Mouse (Mus musculus) forebrain, embryonic 13.5 days (tissue): Measurements from ENCODE around the gene 2810004N23Rik. TPM values are rescaled to one million over a fixed set of nuclear protein-coding genes. Genes with fewer than 3 reads are reported as not detected.

Source experiments
- ATAC-seq: fragments of 200-750 bp; cut with Nextera tagmentation; 2 replicates; pipeline ENCODE4 v1.8.0; 2017
- H3K27ac ChIP-seq: fragments of 300-500 bp; sonication (generic); 2 replicates; pipeline ENCODE4 v1.5.1; 2015; ENCODE audit warnings: inconsistent platforms, mild to moderate bottlenecking, moderate library complexity
- H3K27me3 ChIP-seq: fragments of 300-500 bp; sonication (generic); 2 replicates; pipeline ENCODE4 v1.6.1; 2015; ENCODE audit warnings: mild to moderate bottlenecking, inconsistent platforms
- H3K36me3 ChIP-seq: fragments of 300-500 bp; sonication (generic); 2 replicates; pipeline ENCODE4 v1.6.1; 2015; ENCODE audit warnings: mild to moderate bottlenecking, inconsistent platforms; ENCODE audit not compliant: poor library complexity, severe bottlenecking
- H3K4me1 ChIP-seq: fragments of 300-500 bp; sonication (generic); 2 replicates; pipeline ENCODE4 v1.6.1; 2015; ENCODE audit warnings: inconsistent platforms
- H3K4me2 ChIP-seq: fragments of 300-500 bp; sonication (generic); 2 replicates; pipeline ENCODE4 v1.6.1; 2015; ENCODE audit warnings: inconsistent platforms, mild to moderate bottlenecking, moderate library complexity
- H3K4me3 ChIP-seq: fragments of 300-500 bp; sonication (generic); 2 replicates; pipeline ENCODE4 v1.5.1; 2015; ENCODE audit warnings: mild to moderate bottlenecking, inconsistent platforms
- H3K9ac ChIP-seq: fragments of 300-500 bp; sonication (generic); 2 replicates; pipeline ENCODE4 v1.6.1; 2015; ENCODE audit warnings: mild to moderate bottlenecking, inconsistent platforms
- H3K9me3 ChIP-seq: fragments of 300-500 bp; sonication (generic); replicated peaks from 2 replicates; pipeline ENCODE4 v1.6.1; 2016; ENCODE audit warnings: inconsistent platforms
- whole genome bisulfite sequencing: fragments of 180-500 bp; shearing (Covaris S2); methylation state at CpG from one replicate; pipeline ENCODE4 v1.1.7; 2015; 5-methylcytosine and 5-hydroxymethylcytosine counted together
- polyA plus RNA-seq: library from polyadenylated mRNA; unstranded; fragments of >200 nt; fragmentation: Nextera tagmentation; extraction: Ambion mirVana; gene quantifications from 2 replicates; pipeline ENCODE4 v1.2.1, GENCODE M21; 2015

2810004N23Rik gene
- polyA plus RNA-seq, result 48.0 and 48.3 TPM in 2 replicates

DNA sequence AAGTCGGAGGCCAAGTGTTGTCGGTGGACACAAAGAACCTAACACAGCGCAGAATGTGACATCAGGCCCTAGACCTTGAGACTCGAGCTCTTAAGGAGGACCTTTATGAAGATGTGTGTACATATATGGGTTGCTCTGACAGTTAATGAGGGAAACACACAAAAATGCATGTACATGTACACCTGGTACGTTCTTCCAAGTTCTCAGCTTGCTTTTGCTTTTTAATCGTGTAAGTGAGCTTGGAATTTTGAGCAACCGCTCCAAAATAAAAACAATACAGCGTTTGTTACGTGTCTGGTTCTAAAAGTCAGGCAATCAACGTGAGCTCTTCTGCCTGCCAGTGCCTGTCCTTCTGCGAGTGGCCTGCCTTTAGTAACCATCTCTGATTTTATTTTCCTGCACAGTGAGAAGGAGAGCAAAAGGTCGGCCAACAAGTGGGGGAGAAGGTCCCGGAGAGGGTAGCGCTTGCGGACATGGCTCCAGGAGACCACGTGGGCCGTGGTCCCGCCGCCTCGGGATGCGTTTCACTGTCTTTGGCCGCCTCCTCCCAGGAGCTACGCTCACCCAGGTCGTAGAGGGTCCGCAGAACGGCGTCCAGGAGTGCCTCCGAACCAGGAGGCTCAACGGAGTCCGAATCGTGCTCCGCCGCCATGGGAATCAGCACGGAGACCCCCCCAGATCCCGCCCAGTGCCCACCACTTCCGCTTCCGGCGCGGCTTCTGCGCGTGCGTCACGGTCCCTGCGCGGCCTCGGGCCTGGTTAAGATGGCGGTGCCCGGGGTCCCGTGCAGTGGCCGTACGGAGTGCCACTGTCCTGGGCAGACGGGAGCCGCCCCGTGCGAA, at the start of gene 2810004N23Rik, which contains the start of gene Gnpat:
Gene 2810004N23Rik, minus strand, starts transcription at position 800 of the 842 bp plus-strand sequence.
Gene Gnpat, plus strand, starts transcription at position 713 of the 842 bp plus-strand sequence.
- peak within 1 kb of the TSS; percentile 97 for H3K4me3 ChIP-seq
- H3K9me3 ChIP-seq, result no peaks in the 10 kb centered on the region
- peak within 1 kb of the TSS; percentile 88 for H3K27ac ChIP-seq
- H3K4me1 ChIP-seq, result peaks cover 22% of the 10 kb centered on the region
- H3K27me3 ChIP-seq, result no peaks in the 10 kb centered on the region
- H3K4me2 ChIP-seq, result peak within 1 kb of the TSS; percentile 84
- H3K9ac ChIP-seq, result peak within 1 kb of the TSS; percentile 96
- peaks cover 43% of the 10 kb centered on the region for H3K36me3 ChIP-seq
- ATAC-seq, result peak; percentile 99
- 1% methylated on average over 55 of the region's 55 CpGs for WGBS

- H3K27ac ChIP-seq, result no peak overlapping the region
- no peaks in the 10 kb centered on the region for H3K27me3 ChIP-seq
- H3K4me1 ChIP-seq, result no peaks in the 10 kb centered on the region
- no peak overlapping the region for H3K9ac ChIP-seq
- H3K36me3 ChIP-seq, result peaks cover 83% of the 10 kb centered on the region
- 89% methylated on average over 17 of the region's 17 CpGs for WGBS
- no peak overlapping the region for H3K4me3 ChIP-seq
- H3K4me2 ChIP-seq, result no peak overlapping the region
- ATAC-seq, result no peak
- no peaks in the 10 kb centered on the region for H3K9me3 ChIP-seq
Measured at GRCm38 (mm10) chr8:124911938-124912872, 49.3 kb upstream of the 2810004N23Rik start.

DNA sequence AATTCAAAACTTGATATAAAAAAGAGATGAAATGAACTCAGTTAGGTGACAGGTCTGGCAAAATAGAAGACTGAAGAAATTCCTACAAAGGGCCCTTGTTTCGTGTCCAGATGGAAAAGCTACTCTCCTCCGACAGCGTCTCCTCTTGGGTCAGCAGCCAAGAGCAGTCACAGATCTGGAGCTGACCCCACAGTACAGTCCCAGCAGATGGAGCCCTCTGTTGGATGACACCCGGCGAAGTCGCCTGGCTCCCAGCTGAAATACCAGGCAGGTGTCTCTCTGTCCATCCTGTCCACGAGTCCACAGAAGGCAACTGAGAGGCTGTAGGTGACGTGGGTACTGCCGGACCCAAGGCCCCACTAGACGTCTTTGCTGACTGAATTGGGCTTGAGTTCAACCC, 47.4 kb upstream of the 2810004N23Rik start:
- no peaks in the 10 kb centered on the region for H3K27me3 ChIP-seq
- no peak overlapping the region for H3K4me3 ChIP-seq
- WGBS, result 89% methylated on average over 10 of the region's 10 CpGs
- no peak for ATAC-seq
- peaks cover 99% of the 10 kb centered on the region for H3K36me3 ChIP-seq
- no peak overlapping the region for H3K9ac ChIP-seq
- H3K4me1 ChIP-seq, result peaks cover 3% of the 10 kb centered on the region; the same call in 1 of the 2 replicates
- H3K27ac ChIP-seq, result no peak overlapping the region
- no peaks in the 10 kb centered on the region for H3K9me3 ChIP-seq
- no peak overlapping the region for H3K4me2 ChIP-seq

DNA sequence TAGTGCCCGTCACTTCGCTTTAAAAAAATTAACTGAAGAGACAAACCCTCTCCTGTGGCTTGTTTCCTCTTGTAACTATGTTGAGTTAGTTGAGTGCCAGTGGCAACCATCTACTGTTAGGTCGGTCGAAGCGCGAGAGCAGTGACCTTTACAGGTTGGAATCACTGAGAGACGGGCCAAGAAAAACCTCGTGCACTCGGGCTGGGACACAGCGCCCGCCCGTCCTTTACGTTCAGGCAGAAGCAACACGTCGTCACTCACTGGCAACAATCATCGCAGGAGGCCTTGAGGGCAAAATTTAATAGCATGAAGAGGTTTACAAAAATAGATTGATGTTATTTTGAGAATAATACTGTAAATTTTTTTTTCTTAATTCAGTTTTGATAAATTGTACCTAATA, 47.0 kb upstream of the 2810004N23Rik start:
- Histone ChIP-seq H3K4me2 (no peak overlapping the region), H3K27me3 (no peaks in the 10 kb centered on the region), H3K9ac (no peak overlapping the region), H3K36me3 (peaks cover 97% of the 10 kb centered on the region), H3K4me3 (no peak overlapping the region), H3K27ac (no peak overlapping the region), H3K4me1 (peaks cover 3% of the 10 kb centered on the region; the same call in 1 of the 2 replicates), H3K9me3 (no peaks in the 10 kb centered on the region)
- 95% methylated on average over 16 of the region's 16 CpGs for WGBS
- no peak for ATAC-seq

- no peak for ATAC-seq
- Histone ChIP-seq H3K9me3 (no peaks in the 10 kb centered on the region), H3K4me3 (no peak overlapping the region), H3K4me2 (no peak overlapping the region), H3K27me3 (no peaks in the 10 kb centered on the region), H3K4me1 (peaks cover 3% of the 10 kb centered on the region; the same call in 1 of the 2 replicates), H3K9ac (no peak overlapping the region), H3K36me3 (peaks cover 89% of the 10 kb centered on the region), H3K27ac (no peak overlapping the region)
- 89% methylated on average over 2 of the region's 2 CpGs for WGBS
Measured at GRCm38 (mm10) chr8:124905482-124905881, 42.6 kb upstream of the 2810004N23Rik start.

GRCm38 (mm10) chr8:124903198-124903597, 40.3 kb upstream of the 2810004N23Rik start:
- peaks cover 80% of the 10 kb centered on the region for H3K36me3 ChIP-seq
- H3K27me3 ChIP-seq, result no peaks in the 10 kb centered on the region
- H3K4me3 ChIP-seq, result no peak overlapping the region
- no peaks in the 10 kb centered on the region for H3K9me3 ChIP-seq
- H3K4me2 ChIP-seq, result no peak overlapping the region
- 90% methylated on average over 15 of the region's 15 CpGs for WGBS
- no peak overlapping the region for H3K9ac ChIP-seq
- no peak for ATAC-seq
- no peak overlapping the region for H3K27ac ChIP-seq
- peaks cover 15% of the 10 kb centered on the region for H3K4me1 ChIP-seq

GRCm38 (mm10) chr8:124898251-124898905, 35.5 kb upstream of the 2810004N23Rik start:
- no peaks in the 10 kb centered on the region for H3K9me3 ChIP-seq
- no peaks in the 10 kb centered on the region for H3K27me3 ChIP-seq
- H3K9ac ChIP-seq, result peak overlapping the region; percentile 89
- ATAC-seq, result peak; percentile 3; the same call in 1 of the 2 replicates
- WGBS, result 8% methylated on average over 31 of the region's 31 CpGs
- H3K27ac ChIP-seq, result peak overlapping the region; percentile 63
- H3K4me2 ChIP-seq, result peak overlapping the region; percentile 99
- peaks cover 64% of the 10 kb centered on the region for H3K36me3 ChIP-seq
- H3K4me3 ChIP-seq, result peak overlapping the region; percentile 98
- H3K4me1 ChIP-seq, result peaks cover 28% of the 10 kb centered on the region

GRCm38 (mm10) chr8:124897386-124898250, 34.7 kb upstream of the 2810004N23Rik start, which contains the start of the genes Exoc8 and Sprtn:
Exoc8 (minus strand) TSS chr8:124897705.
Sprtn (plus strand) TSS chr8:124897886.
- H3K4me1 ChIP-seq, result peaks cover 28% of the 10 kb centered on the region
- peak within 1 kb of the TSS; percentile 99 for H3K4me2 ChIP-seq
- H3K27ac ChIP-seq, result peak within 1 kb of the TSS; percentile 70
- H3K9ac ChIP-seq, result peak within 1 kb of the TSS; percentile 89
- H3K9me3 ChIP-seq, result no peaks in the 10 kb centered on the region
- H3K4me3 ChIP-seq, result peak within 1 kb of the TSS; percentile 98
- ATAC-seq, result peak; percentile 92
- under 1% methylated on average over 113 of the region's 114 CpGs for WGBS
- H3K36me3 ChIP-seq, result peaks cover 56% of the 10 kb centered on the region
- H3K27me3 ChIP-seq, result no peaks in the 10 kb centered on the region

GRCm38 (mm10) chr8:124896632-124897385, 33.9 kb upstream of the 2810004N23Rik start:
- H3K4me2 ChIP-seq, result peak overlapping the region; percentile 99
- no peaks in the 10 kb centered on the region for H3K9me3 ChIP-seq
- H3K4me3 ChIP-seq, result peak overlapping the region; percentile 98
- peak; percentile 26 for ATAC-seq
- peak overlapping the region; percentile 89 for H3K9ac ChIP-seq
- H3K27me3 ChIP-seq, result no peaks in the 10 kb centered on the region
- H3K27ac ChIP-seq, result peak overlapping the region; percentile 70
- peaks cover 55% of the 10 kb centered on the region for H3K36me3 ChIP-seq
- WGBS, result 1% methylated on average over 51 of the region's 60 CpGs
- peaks cover 28% of the 10 kb centered on the region for H3K4me1 ChIP-seq

GRCm38 (mm10) chr8:124896010-124896631, 33.2 kb upstream of the 2810004N23Rik start:
- ATAC-seq, result no peak
- Histone ChIP-seq H3K9me3 (no peaks in the 10 kb centered on the region), H3K27me3 (no peaks in the 10 kb centered on the region), H3K4me2 (peak overlapping the region; percentile 99), H3K27ac (no peak overlapping the region), H3K9ac (peak overlapping the region; percentile 89), H3K36me3 (peaks cover 57% of the 10 kb centered on the region), H3K4me3 (peak overlapping the region; percentile 98), H3K4me1 (peaks cover 28% of the 10 kb centered on the region)
- WGBS, result 83% methylated on average over 26 of the region's 26 CpGs
